Mouse (Mus musculus) bone marrow macrophage, adult 2 months (primary cell): ENCODE results near the gene Atp2c1.

Source experiments
- CTCF ChIP-seq: IDR thresholded peaks from 2 replicates; pipeline ENCODE4 v1.5.1; 2012; ENCODE audit warnings: low read depth, mild to moderate bottlenecking, low read length, moderate library complexity
- POLR2A ChIP-seq: IDR thresholded peaks from 2 replicates; pipeline ENCODE4 v1.6.1; 2012; ENCODE audit warnings: mild to moderate bottlenecking, low read depth, low read length, borderline replicate concordance

GRCm38 (mm10) chr9:105395218-105395627, 131.9 kb downstream of the Atp2c1 start, which contains the start of the genes Aste1 and Nek11:
- TF ChIP-seq CTCF (no peak), POLR2A (0 out of 2 replicates have a peak, but pooled peaks have one; percentile 54)
